Mouse (Mus musculus) cerebellum, postnatal 10 days (tissue): ENCODE measurements at regions not wholly inside any gene's neighbourhood (a gene's known extent, or its start where the extent isn't known, plus 50 kb on each side); places are given as distances from the start of the nearest gene placed in this dataset.

ENCODE experiments used
- DNase-seq, 2 experiments: peaks; one replicate each; pipeline ENCODE4 v3.0.0; 2021; ENCODE audit warnings: mixed read lengths in 2 of 2

DNA sequence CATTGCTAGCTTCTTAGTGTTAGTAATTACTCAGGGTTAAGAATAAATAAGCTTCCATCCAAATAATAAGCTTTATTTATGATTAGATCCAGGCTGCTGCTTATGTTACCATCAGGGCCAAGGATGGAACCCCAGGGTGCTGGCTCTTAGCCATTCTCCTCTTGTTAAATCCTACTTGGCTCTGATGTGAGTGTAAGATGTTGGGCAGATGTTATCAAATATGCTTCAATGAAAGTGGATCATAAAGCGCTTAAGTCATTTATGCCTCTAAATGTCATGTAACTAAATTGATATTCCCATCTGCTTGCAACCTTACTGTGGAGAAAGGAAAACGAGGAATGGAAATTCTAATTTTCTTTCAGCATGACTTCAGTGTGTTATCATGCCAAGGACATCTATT lies 426.4 kb upstream of the Lrrc4c start:
- peak; percentile 83 to 88 for DNase-seq

DNA sequence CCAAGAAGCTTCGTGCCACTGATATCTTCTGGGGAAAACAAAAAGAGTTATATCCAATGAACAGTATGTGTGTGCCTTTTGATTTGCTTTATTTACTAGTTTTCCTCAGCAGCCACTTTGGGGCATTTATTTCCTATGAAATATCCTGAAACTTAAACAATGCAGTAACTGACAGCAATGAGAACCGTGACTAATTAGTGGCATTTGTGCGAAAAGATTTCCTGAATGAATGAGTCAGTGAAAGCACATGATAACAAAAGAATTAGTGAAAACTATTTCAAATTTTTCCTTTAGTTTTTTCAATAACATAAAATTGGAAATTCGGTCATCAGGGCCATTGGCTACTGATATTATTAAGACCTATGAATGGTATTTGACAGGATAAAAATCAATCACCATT lies 412.9 kb upstream of the Lrrc4c start:
- DNase-seq: no peak

DNA sequence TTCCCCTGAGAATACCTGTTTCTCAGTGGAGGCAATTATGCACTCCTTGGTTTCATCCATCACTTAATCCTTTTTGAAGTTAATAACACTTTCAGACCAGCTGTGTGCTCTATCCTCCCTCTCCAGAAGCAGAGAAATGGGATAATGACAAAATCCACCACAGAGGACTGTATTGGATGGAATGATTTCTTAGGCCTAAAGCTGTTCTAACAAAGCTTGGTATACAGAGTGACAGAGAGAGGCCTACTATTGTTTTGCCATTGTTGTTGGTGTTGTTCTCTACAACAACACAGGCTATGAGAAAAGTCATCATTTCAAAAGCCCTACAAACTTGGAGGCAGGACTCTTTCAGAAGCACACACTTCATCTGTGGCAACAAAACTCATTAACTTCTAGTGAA lies 408.2 kb upstream of the Lrrc4c start:
- DNase-seq: no peak

DNA sequence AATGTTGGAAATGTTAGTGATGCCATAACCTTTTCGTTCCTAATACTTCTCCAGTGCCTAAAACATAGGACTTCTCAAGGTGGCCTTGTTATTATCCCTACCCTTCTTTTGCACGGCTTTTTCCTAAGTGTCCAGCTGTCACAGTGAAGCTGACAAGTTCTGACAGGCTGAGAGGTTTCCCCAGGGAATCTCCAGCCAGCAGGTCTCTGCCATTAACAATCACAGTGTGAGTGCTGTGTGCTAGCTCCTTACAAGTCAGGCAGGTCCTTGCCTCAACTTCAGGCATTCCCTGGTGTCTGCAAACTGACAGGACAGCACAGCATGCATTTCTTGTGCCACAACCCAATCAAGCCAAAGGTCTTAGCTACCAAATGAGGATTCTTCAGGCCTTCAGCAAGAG lies 407.8 kb upstream of the Lrrc4c start:
- DNase-seq: peak; percentile 3 to 4
